Mouse (Mus musculus) liver, postnatal 0 days (tissue): ENCODE data around the gene Tcf3. TPM values are rescaled to one million over a fixed set of nuclear protein-coding genes. Genes with fewer than 3 reads are reported as not detected.

Source experiments
- ATAC-seq: fragments of 200-750 bp; cut with Nextera tagmentation; 2 replicates; pipeline ENCODE4 v1.8.0; 2017; ENCODE audit warnings: mild to moderate bottlenecking, moderate library complexity
- DNase-seq: peaks from one replicate; pipeline ENCODE4 v3.0.0-alpha.2; 2016
- H3K27ac ChIP-seq: fragments of 300-500 bp; sonication (generic); 2 replicates; pipeline ENCODE4 v1.5.1; 2014; ENCODE audit warnings: antibody characterized with exemption, moderate library complexity, mild to moderate bottlenecking, low read depth
- H3K27me3 ChIP-seq: fragments of 300-500 bp; sonication (generic); 2 replicates; pipeline ENCODE4 v1.6.1; 2014; ENCODE audit warnings: low read length, control low read depth, mixed read lengths; ENCODE audit not compliant: insufficient read depth
- H3K36me3 ChIP-seq: fragments of 300-500 bp; sonication (generic); replicated peaks from 2 replicates; pipeline ENCODE4 v1.6.1; 2014; ENCODE audit warnings: mild to moderate bottlenecking, control low read depth, low read length, moderate library complexity, mixed read lengths; ENCODE audit not compliant: insufficient read depth
- H3K4me1 ChIP-seq: fragments of 300-500 bp; sonication (generic); 2 replicates; pipeline ENCODE4 v1.6.1; 2014; ENCODE audit warnings: antibody characterized with exemption, mild to moderate bottlenecking, control low read depth; ENCODE audit not compliant: insufficient read depth
- H3K4me2 ChIP-seq: fragments of 300-500 bp; sonication (generic); 2 replicates; pipeline ENCODE4 v1.6.1; 2014; ENCODE audit warnings: low read depth, mild to moderate bottlenecking, low read length, moderate library complexity, mixed read lengths
- H3K4me3 ChIP-seq: fragments of 300-500 bp; sonication (generic); 2 replicates; pipeline ENCODE4 v1.5.1; 2014; ENCODE audit warnings: low read depth, low read length
- H3K9ac ChIP-seq: fragments of 300-500 bp; sonication (generic); replicated peaks from 2 replicates; pipeline ENCODE4 v1.6.1; 2014; ENCODE audit warnings: mild to moderate bottlenecking, moderate library complexity
- H3K9me3 ChIP-seq: fragments of 300-500 bp; sonication (generic); 2 replicates; pipeline ENCODE4 v1.6.1; 2016; ENCODE audit warnings: mild to moderate bottlenecking, control low read depth, low read length, mixed read lengths
- CTCF ChIP-seq: sonication (generic); IDR thresholded peaks from 2 replicates; pipeline ENCODE4 v1.5.1; 2016; ENCODE audit warnings: antibody characterized with exemption, low read depth
- EP300 ChIP-seq: IDR thresholded peaks from 2 replicates; pipeline ENCODE4 v1.6.1; 2016; ENCODE audit warnings: antibody characterized with exemption, low read depth, mild to moderate bottlenecking
- WGBS: fragments of 180-500 bp; shearing (Covaris S2); extraction: QIAGEN DNeasy Blood & Tissue Kit; methylation state at CpG from one replicate; pipeline ENCODE4 v1.1.7; 2014; ENCODE audit not compliant: insufficient replicate concordance; 5-methylcytosine and 5-hydroxymethylcytosine counted together
- polyA plus RNA-seq: library from polyadenylated mRNA; unstranded; fragments of >200 nt; fragmentation: Nextera tagmentation; extraction: Ambion mirVana; gene quantifications from 2 replicates; pipeline ENCODE4 v1.2.1, GENCODE M21; 2015

Gene Tcf3
- polyA plus RNA-seq, 1 experiment from 2014 or later: 28.2 TPM

GRCm38 (mm10) chr10:80423562-80423961 lies 9.9 kb downstream of the Tcf3 start:
- TF ChIP-seq EP300: no peak
- peak; percentile 25; the same call in 1 of the 2 replicates for TF ChIP-seq CTCF
- DNase-seq (peak; percentile 87), ATAC-seq (peak; percentile 48)
- H3K4me3 ChIP-seq: no peak overlapping the region
- H3K9me3 ChIP-seq: peaks cover 5% of the 10 kb centered on the region
- WGBS: 27% methylated on average over 4 of the region's 4 CpGs
- peak overlapping the region; percentile 4 for H3K9ac ChIP-seq
- H3K27me3 ChIP-seq: no peaks in the 10 kb centered on the region
- H3K4me1 ChIP-seq: peaks cover 50% of the 10 kb centered on the region
- H3K36me3 ChIP-seq: peaks cover 77% of the 10 kb centered on the region
- H3K27ac ChIP-seq: peak overlapping the region; percentile 91
- H3K4me2 ChIP-seq: peak overlapping the region; percentile 41

DNA sequence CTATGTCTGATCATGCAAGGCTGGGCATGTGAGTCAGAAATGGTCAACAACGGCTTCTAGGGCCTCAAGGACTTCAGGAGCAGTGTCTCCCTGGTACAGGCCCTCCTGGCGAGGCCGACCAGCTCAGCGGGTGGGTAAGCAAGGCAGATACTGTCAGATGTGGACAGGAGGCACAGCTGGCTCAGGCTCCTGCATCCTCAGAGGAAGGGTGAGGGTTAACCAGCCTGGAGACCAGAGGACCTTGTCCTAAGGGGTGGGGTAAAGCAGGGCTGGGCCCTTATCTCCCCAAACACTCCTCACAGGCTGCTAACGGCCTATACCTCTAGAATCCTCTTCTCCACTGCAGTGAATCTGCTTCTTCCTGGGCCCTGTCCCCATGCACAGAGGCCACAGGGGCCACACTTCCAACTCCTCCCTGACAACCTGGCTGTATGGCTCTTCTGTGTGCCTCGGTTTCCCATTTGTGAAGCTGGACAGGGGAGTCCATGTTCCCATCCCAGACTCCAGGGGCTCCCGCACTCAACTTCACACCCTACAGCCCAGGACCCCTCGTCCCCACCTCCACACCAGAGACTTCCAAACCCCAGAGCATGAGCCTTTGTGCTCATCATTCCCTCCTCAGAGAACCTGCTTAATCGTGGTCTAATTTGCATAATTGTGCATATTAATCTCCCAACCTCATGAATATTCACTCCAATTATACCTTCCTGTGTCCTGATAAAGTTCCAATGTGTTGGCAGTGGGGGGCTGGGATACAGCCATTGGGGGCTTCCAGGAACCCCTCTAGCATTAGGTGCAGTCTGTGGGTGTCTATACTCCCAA lies 11.6 kb downstream of the Tcf3 start:
- H3K9me3 ChIP-seq: peaks cover 5% of the 10 kb centered on the region
- WGBS: 58% methylated on average over 9 of the region's 9 CpGs
- peak overlapping the region; percentile 69 for H3K4me2 ChIP-seq
- ATAC-seq (peak; percentile 92), DNase-seq (peak; percentile 66)
- peak overlapping the region; percentile 91 for H3K27ac ChIP-seq
- peaks cover 54% of the 10 kb centered on the region for H3K4me1 ChIP-seq
- peaks cover 78% of the 10 kb centered on the region for H3K36me3 ChIP-seq
- peak overlapping the region; percentile 33 for H3K4me3 ChIP-seq
- peak overlapping the region; percentile 62 for H3K9ac ChIP-seq
- H3K27me3 ChIP-seq: no peaks in the 10 kb centered on the region
- TF ChIP-seq EP300 (peak; percentile 90), CTCF (no peak)

DNA sequence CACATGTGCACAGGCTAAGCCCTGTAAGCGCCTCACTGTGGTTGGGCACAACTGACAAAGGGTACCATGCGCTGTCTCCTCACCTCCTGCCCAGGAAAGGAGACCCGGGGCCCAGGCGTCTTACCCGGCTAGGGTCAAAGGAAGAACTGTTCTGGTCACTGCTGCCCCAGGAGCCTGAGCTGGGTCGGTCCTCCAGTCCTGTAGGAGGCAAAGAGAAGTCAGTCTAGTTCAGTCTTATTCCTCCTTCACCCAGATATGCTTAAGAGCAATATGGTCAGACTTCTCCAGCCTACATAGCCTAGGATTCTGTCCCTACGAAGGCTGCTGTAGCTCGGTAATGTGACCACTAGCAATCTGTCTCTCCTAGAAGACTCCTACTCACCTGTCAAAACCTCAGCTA lies 12.2 kb downstream of the Tcf3 start:
- Histone ChIP-seq H3K4me3 (peak overlapping the region; percentile 33), H3K27me3 (no peaks in the 10 kb centered on the region), H3K4me1 (peaks cover 54% of the 10 kb centered on the region), H3K27ac (peak overlapping the region; percentile 91), H3K9me3 (peaks cover 5% of the 10 kb centered on the region), H3K36me3 (peaks cover 78% of the 10 kb centered on the region), H3K4me2 (peak overlapping the region; percentile 69), H3K9ac (peak overlapping the region; percentile 62)
- WGBS: 76% methylated on average over 8 of the region's 8 CpGs
- ATAC-seq (no peak), DNase-seq (no peak)
- no peak for TF ChIP-seq CTCF
- TF ChIP-seq EP300: no peak

- peaks cover 5% of the 10 kb centered on the region for H3K9me3 ChIP-seq
- peak overlapping the region; percentile 33 for H3K4me3 ChIP-seq
- peak overlapping the region; percentile 91 for H3K27ac ChIP-seq
- no peak for TF ChIP-seq CTCF
- no peak for TF ChIP-seq EP300
- DNase-seq (no peak), ATAC-seq (no peak)
- 83% methylated on average over 10 of the region's 10 CpGs for WGBS
- no peaks in the 10 kb centered on the region for H3K27me3 ChIP-seq
- peaks cover 81% of the 10 kb centered on the region for H3K36me3 ChIP-seq
- peak overlapping the region; percentile 62 for H3K9ac ChIP-seq
- H3K4me2 ChIP-seq: peak overlapping the region; percentile 69
- peaks cover 54% of the 10 kb centered on the region for H3K4me1 ChIP-seq
Observed at GRCm38 (mm10) chr10:80420729-80421128, 12.7 kb downstream of the Tcf3 start.

DNA sequence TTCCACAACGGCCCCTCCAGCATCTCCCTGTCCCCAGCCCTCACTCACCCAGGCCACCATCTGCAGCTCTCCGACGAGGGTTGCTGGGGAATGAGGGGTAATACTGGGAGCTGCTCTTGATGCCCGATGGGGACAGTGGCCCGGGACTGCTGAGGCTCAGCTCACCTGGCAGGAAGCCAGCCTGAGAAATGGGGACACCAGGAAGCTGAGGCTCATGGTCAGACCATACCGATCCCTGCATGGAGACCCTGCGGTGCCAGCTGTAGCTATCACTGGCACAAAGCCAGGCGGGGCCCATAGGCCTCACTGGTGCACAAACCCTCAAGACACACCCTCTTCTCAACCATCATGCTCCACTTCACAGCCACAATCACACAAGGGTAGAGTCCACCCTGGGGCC lies 14.0 kb downstream of the Tcf3 start:
- Histone ChIP-seq H3K27me3 (no peaks in the 10 kb centered on the region), H3K4me3 (peak overlapping the region; percentile 33; the same call in 1 of the 2 replicates), H3K9me3 (no peaks in the 10 kb centered on the region), H3K4me2 (peak overlapping the region; percentile 69), H3K36me3 (peaks cover 83% of the 10 kb centered on the region), H3K4me1 (peaks cover 54% of the 10 kb centered on the region), H3K9ac (peak overlapping the region; percentile 0; the same call in 1 of the 2 replicates), H3K27ac (peak overlapping the region; percentile 60; the same call in 1 of the 2 replicates)
- DNase-seq: peak; percentile 59
- no peak for ATAC-seq
- 68% methylated on average over 8 of the region's 8 CpGs for WGBS
- TF ChIP-seq CTCF: no peak
- TF ChIP-seq EP300: no peak

GRCm38 (mm10) chr10:80418311-80418710 lies 15.1 kb downstream of the Tcf3 start:
- peaks cover 43% of the 10 kb centered on the region for H3K4me1 ChIP-seq
- DNase-seq: peak; percentile 78
- peak overlapping the region; percentile 69 for H3K4me2 ChIP-seq
- peaks cover 90% of the 10 kb centered on the region for H3K36me3 ChIP-seq
- peak overlapping the region; percentile 60; the same call in 1 of the 2 replicates for H3K27ac ChIP-seq
- H3K27me3 ChIP-seq: no peaks in the 10 kb centered on the region
- no peak for TF ChIP-seq EP300
- no peak for TF ChIP-seq CTCF
- WGBS: 66% methylated on average over 3 of the region's 3 CpGs
- H3K9me3 ChIP-seq: no peaks in the 10 kb centered on the region
- peak; percentile 12; the same call in 1 of the 2 replicates for ATAC-seq
- H3K9ac ChIP-seq: 0 out of 2 replicates have a peak overlapping the region, but pooled peaks have one; percentile 12
- no peak overlapping the region for H3K4me3 ChIP-seq
